Mouse (Mus musculus): Measurements from ENCODE around the gene Gjc1.

DNA sequence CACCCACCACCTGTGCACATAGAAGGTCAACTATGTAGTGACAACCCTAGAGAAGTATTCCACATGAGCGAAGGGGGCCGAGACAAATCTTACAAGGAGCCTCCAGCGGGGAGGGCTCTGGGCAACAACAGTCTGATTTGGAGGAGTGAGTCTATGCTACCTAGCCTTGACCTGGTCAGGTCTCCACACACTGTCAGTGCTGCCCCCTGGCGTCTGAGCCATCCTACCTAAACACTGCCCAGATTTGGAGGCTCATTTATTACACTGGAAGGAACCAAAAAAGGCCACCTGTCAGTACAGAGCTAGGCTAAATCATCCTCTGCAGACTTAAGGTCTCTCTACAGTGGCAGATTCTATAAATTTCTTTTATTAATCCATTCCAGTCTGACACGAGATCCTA lies 32.4 kb upstream of the Gjc1 start:
- TF ChIP-seq CTCF (IDR thresholded peaks at IDR 0.05; ENCODE audit: low read depth, low read length) (no peak), GATA1 (IDR thresholded peaks at IDR 0.05; ENCODE audit: borderline replicate concordance, low read length) (no peak), TAL1 (conservative IDR thresholded peaks at IDR 0.05; ENCODE audit: low read depth, low read length) (no peak), POLR2AphosphoS5 (IDR thresholded peaks at IDR 0.05; ENCODE audit: insufficient replicate concordance, low read depth, low read length) (no peak), GATA2 (IDR thresholded peaks at IDR 0.05; ENCODE audit: borderline replicate concordance, low read depth, low read length) (no peak)

Data from G1E (cell line).